Mouse (Mus musculus): ENCODE measurements around the gene Defb19.

The Defb19 gene
- long read RNA-seq, experiment 1, partial matches to known transcripts = 0 of 2 reads
- long read RNA-seq, experiment 1, other reads (novel, unspliced or antisense) = 0 of 2 reads
- long read RNA-seq, experiment 2 = 0 reads

GRCm38 (mm10) chr2:152580107-152580506 is at the start of gene Defb19:
TSS of gene Defb19 (minus strand) at chr2:152580312.
- intact Hi-C loops (cut with DNase I) = no loop called here

GRCm38 (mm10) chr2:152629904-152630303 is 49.8 kb upstream of the Defb19 start:
- intact Hi-C loops (cut with DNase I) = no loop called here

- intact Hi-C loops (cut with DNase I) = no loop called here
These were observed 49.1 kb upstream of the Defb19 start for GRCm38 (mm10) chr2:152629239-152629638.

- intact Hi-C loops (cut with DNase I) = no loop called here
These were observed 48.0 kb upstream of the Defb19 start for GRCm38 (mm10) chr2:152628066-152628465.

- intact Hi-C loops (cut with DNase I) = no loop called here
These were observed 46.9 kb upstream of the Defb19 start, which contains the start of gene Rem1 for GRCm38 (mm10) chr2:152626774-152627591. TSS of gene Rem1 (plus strand) at chr2:152626951.

GRCm38 (mm10) chr2:152625256-152625655 is 45.1 kb upstream of the Defb19 start:
- intact Hi-C loops (cut with DNase I) = no loop called here

- intact Hi-C loops (cut with DNase I) = no loop called here
These were observed 44.5 kb upstream of the Defb19 start for GRCm38 (mm10) chr2:152624566-152624965.

GRCm38 (mm10) chr2:152622953-152623352 is 42.8 kb upstream of the Defb19 start, which contains the start of gene Defb25:
TSS of gene Defb25 (minus strand) at chr2:152623053.
- intact Hi-C loops (cut with DNase I) = no loop called here

- intact Hi-C loops (cut with DNase I) = no loop called here
These were observed 42.0 kb upstream of the Defb19 start for GRCm38 (mm10) chr2:152622151-152622550.

- intact Hi-C loops (cut with DNase I) = no loop called here
These were observed 40.4 kb upstream of the Defb19 start for GRCm38 (mm10) chr2:152620367-152621134.

- intact Hi-C loops (cut with DNase I) = loop anchor here (5.0 to 10.0 kb wide), 2 partner anchors 147 to 215 kb away; partner anchors contain the start of gene Bcl2l1
These were observed 37.3 kb upstream of the Defb19 start for GRCm38 (mm10) chr2:152617374-152617773.

- intact Hi-C loops (cut with DNase I) = loop anchor here (5.0 to 10.0 kb wide), 2 partner anchors 148 to 216 kb away; partner anchors contain the start of gene Bcl2l1
These were observed 36.4 kb upstream of the Defb19 start for GRCm38 (mm10) chr2:152616470-152616869.

GRCm38 (mm10) chr2:152615563-152615962 is 35.5 kb upstream of the Defb19 start:
- intact Hi-C loops (cut with DNase I) = loop anchor here (1.0 to 10.0 kb wide), 3 partner anchors 42 to 217 kb away; partner anchors contain the start of gene Bcl2l1

- intact Hi-C loops (cut with DNase I) = loop anchor here (10.0 kb wide), 1 partner anchor 153 kb away; no protein-coding TSS in a partner anchor
These were observed 32.1 kb upstream of the Defb19 start for GRCm38 (mm10) chr2:152612193-152612592.

GRCm38 (mm10) chr2:152608719-152609118 is 28.6 kb upstream of the Defb19 start:
- intact Hi-C loops (cut with DNase I) = no loop called here

GRCm38 (mm10) chr2:152607746-152608145 is 27.6 kb upstream of the Defb19 start:
- intact Hi-C loops (cut with DNase I) = no loop called here

GRCm38 (mm10) chr2:152604057-152604456 is 23.9 kb upstream of the Defb19 start, which contains the start of gene Defb36:
TSS of gene Defb36 (plus strand) at chr2:152604327.
- intact Hi-C loops (cut with DNase I) = no loop called here

- intact Hi-C loops (cut with DNase I) = no loop called here
These were observed 21.3 kb upstream of the Defb19 start for GRCm38 (mm10) chr2:152601275-152601960.

GRCm38 (mm10) chr2:152600076-152600475 is 20.0 kb upstream of the Defb19 start:
- intact Hi-C loops (cut with DNase I) = no loop called here

- intact Hi-C loops (cut with DNase I) = no loop called here
These were observed 19.2 kb upstream of the Defb19 start, which contains the start of gene Defb45 for GRCm38 (mm10) chr2:152599299-152599698. TSS of gene Defb45 (minus strand) at chr2:152599399.

GRCm38 (mm10) chr2:152589021-152589420 is 8.9 kb upstream of the Defb19 start:
- intact Hi-C loops (cut with DNase I) = loop anchor here (5.0 kb wide), 1 partner anchor 37 kb away; no protein-coding TSS in a partner anchor
